Mouse (Mus musculus) limb, embryonic 15.5 days (tissue): Measurements from ENCODE around the gene Gucy1b1. TPM values are rescaled to one million over a fixed set of nuclear protein-coding genes. Genes with fewer than 3 reads are reported as not detected.

Source experiments
- ATAC-seq: fragments of 200-750 bp; cut with Nextera tagmentation; 2 replicates; pipeline ENCODE4 v1.8.0; 2017; ENCODE audit warnings: low read depth, moderate TSS enrichment; ENCODE audit not compliant: insufficient number of reproducible peaks, low FRiP score, low TSS enrichment
- H3K27ac ChIP-seq: fragments of 300-500 bp; sonication (generic); 2 replicates; pipeline ENCODE4 v1.5.1; 2015; ENCODE audit warnings: moderate library complexity, mild to moderate bottlenecking, inconsistent platforms
- H3K27me3 ChIP-seq: fragments of 300-500 bp; sonication (generic); 2 replicates; pipeline ENCODE4 v1.6.1; 2015; ENCODE audit warnings: inconsistent platforms
- H3K36me3 ChIP-seq: fragments of 300-500 bp; sonication (generic); 2 replicates; pipeline ENCODE4 v1.6.1; 2015; ENCODE audit warnings: inconsistent platforms
- H3K4me1 ChIP-seq: fragments of 300-500 bp; sonication (generic); 2 replicates; pipeline ENCODE4 v1.6.1; 2015; ENCODE audit warnings: inconsistent platforms
- H3K4me2 ChIP-seq: fragments of 300-500 bp; sonication (generic); 2 replicates; pipeline ENCODE4 v1.6.1; 2015; ENCODE audit warnings: mild to moderate bottlenecking, inconsistent platforms
- H3K4me3 ChIP-seq: fragments of 300-500 bp; sonication (generic); 2 replicates; pipeline ENCODE4 v1.5.1; 2015; ENCODE audit warnings: mild to moderate bottlenecking, inconsistent platforms
- H3K9ac ChIP-seq: fragments of 300-500 bp; sonication (generic); 2 replicates; pipeline ENCODE4 v1.6.1; 2015; ENCODE audit warnings: inconsistent platforms
- H3K9me3 ChIP-seq: fragments of 300-500 bp; sonication (generic); 2 replicates; pipeline ENCODE4 v1.6.1; 2016; ENCODE audit warnings: inconsistent platforms
- WGBS: fragments of 180-500 bp; shearing (Covaris S2); methylation state at CpG from one replicate; pipeline ENCODE4 v1.1.7; 2015; 5-methylcytosine and 5-hydroxymethylcytosine counted together
- polyA plus RNA-seq: library from polyadenylated mRNA; unstranded; fragments of >200 nt; fragmentation: Nextera tagmentation; extraction: Ambion mirVana; gene quantifications from 2 replicates; pipeline ENCODE4 v1.2.1, GENCODE M21; 2015

The Gucy1b1 gene
- polyA plus RNA-seq, 1 experiment from 2014 or later: 11.2 TPM

- ATAC-seq: no peak
- Histone ChIP-seq H3K27me3 (no peaks in the 10 kb centered on the region), H3K36me3 (no peaks in the 10 kb centered on the region), H3K4me2 (no peak overlapping the region), H3K9me3 (no peaks in the 10 kb centered on the region), H3K9ac (no peak overlapping the region), H3K4me3 (no peak overlapping the region), H3K27ac (no peak overlapping the region), H3K4me1 (no peaks in the 10 kb centered on the region)
- 2% methylated on average over 3 of the region's 3 CpGs for WGBS
These were observed 45.3 kb downstream of the Gucy1b1 start for GRCm38 (mm10) chr3:82029229-82029628.

- ATAC-seq: no peak
- Histone ChIP-seq H3K27ac (no peak overlapping the region), H3K9ac (no peak overlapping the region), H3K9me3 (no peaks in the 10 kb centered on the region), H3K36me3 (no peaks in the 10 kb centered on the region), H3K27me3 (no peaks in the 10 kb centered on the region), H3K4me1 (no peaks in the 10 kb centered on the region), H3K4me2 (no peak overlapping the region), H3K4me3 (no peak overlapping the region)
- WGBS: 68% methylated on average over 1 of the region's 1 CpGs
These were observed 47.2 kb downstream of the Gucy1b1 start for GRCm38 (mm10) chr3:82027286-82027685.

GRCm38 (mm10) chr3:82023065-82023464, 51.4 kb downstream of the Gucy1b1 start:
- Histone ChIP-seq H3K27ac (no peak overlapping the region), H3K36me3 (no peaks in the 10 kb centered on the region), H3K9me3 (no peaks in the 10 kb centered on the region), H3K27me3 (no peaks in the 10 kb centered on the region), H3K9ac (no peak overlapping the region), H3K4me3 (no peak overlapping the region), H3K4me1 (no peaks in the 10 kb centered on the region), H3K4me2 (no peak overlapping the region)
- 83% methylated on average over 3 of the region's 3 CpGs for WGBS
- no peak for ATAC-seq

GRCm38 (mm10) chr3:82022421-82022920, 52.0 kb downstream of the Gucy1b1 start:
- ATAC-seq: no peak
- Histone ChIP-seq H3K4me1 (no peaks in the 10 kb centered on the region), H3K36me3 (no peaks in the 10 kb centered on the region), H3K9me3 (no peaks in the 10 kb centered on the region), H3K27me3 (no peaks in the 10 kb centered on the region), H3K4me2 (no peak overlapping the region), H3K9ac (no peak overlapping the region), H3K4me3 (no peak overlapping the region), H3K27ac (no peak overlapping the region)
- 81% methylated on average over 8 of the region's 8 CpGs for WGBS

- 76% methylated on average over 7 of the region's 7 CpGs for WGBS
- H3K4me1 ChIP-seq: no peaks in the 10 kb centered on the region
- no peaks in the 10 kb centered on the region for H3K27me3 ChIP-seq
- no peak overlapping the region for H3K4me3 ChIP-seq
- H3K4me2 ChIP-seq: no peak overlapping the region
- H3K27ac ChIP-seq: no peak overlapping the region
- no peak for ATAC-seq
- H3K9me3 ChIP-seq: no peaks in the 10 kb centered on the region
- H3K36me3 ChIP-seq: no peaks in the 10 kb centered on the region
- H3K9ac ChIP-seq: no peak overlapping the region
These were observed 60.3 kb downstream of the Gucy1b1 start for GRCm38 (mm10) chr3:82014148-82014703.

GRCm38 (mm10) chr3:82007002-82007401, 67.5 kb downstream of the Gucy1b1 start:
- 97% methylated on average over 1 of the region's 1 CpGs for whole genome bisulfite sequencing
- H3K9ac ChIP-seq: no peak overlapping the region
- ATAC-seq: no peak

GRCm38 (mm10) chr3:81995988-81996387, 78.5 kb downstream of the Gucy1b1 start:
- WGBS: 4% methylated on average over 1 of the region's 1 CpGs
- H3K9ac ChIP-seq: no peak overlapping the region
- H3K4me3 ChIP-seq: no peak overlapping the region

More at GRCm38 (mm10) chr3:82007002-82007401, 67.5 kb downstream of the Gucy1b1 start:
- Histone ChIP-seq H3K36me3 (no peaks in the 10 kb centered on the region), H3K4me2 (no peak overlapping the region), H3K9me3 (no peaks in the 10 kb centered on the region), H3K4me1 (no peaks in the 10 kb centered on the region), H3K4me3 (no peak overlapping the region), H3K27me3 (no peaks in the 10 kb centered on the region), H3K27ac (no peak overlapping the region)

GRCm38 (mm10) chr3:81995371-81995770, 79.1 kb downstream of the Gucy1b1 start:
- Histone ChIP-seq H3K9me3 (no peaks in the 10 kb centered on the region), H3K27me3 (no peaks in the 10 kb centered on the region), H3K4me3 (no peak overlapping the region), H3K9ac (no peak overlapping the region), H3K36me3 (no peaks in the 10 kb centered on the region), H3K4me1 (no peaks in the 10 kb centered on the region), H3K27ac (no peak overlapping the region), H3K4me2 (no peak overlapping the region)
- no peak for ATAC-seq
- 43% methylated on average over 4 of the region's 4 CpGs for WGBS

More at GRCm38 (mm10) chr3:81995988-81996387, 78.5 kb downstream of the Gucy1b1 start:
- no peaks in the 10 kb centered on the region for H3K4me1 ChIP-seq
- H3K4me2 ChIP-seq: no peak overlapping the region
- H3K27me3 ChIP-seq: no peaks in the 10 kb centered on the region
- no peak for ATAC-seq
- no peak overlapping the region for H3K27ac ChIP-seq
- H3K36me3 ChIP-seq: no peaks in the 10 kb centered on the region
- H3K9me3 ChIP-seq: no peaks in the 10 kb centered on the region

- 68% methylated on average over 3 of the region's 3 CpGs for WGBS
- Histone ChIP-seq H3K9ac (no peak overlapping the region), H3K27me3 (no peaks in the 10 kb centered on the region), H3K27ac (no peak overlapping the region), H3K36me3 (no peaks in the 10 kb centered on the region), H3K4me3 (no peak overlapping the region), H3K4me2 (no peak overlapping the region), H3K4me1 (no peaks in the 10 kb centered on the region), H3K9me3 (no peaks in the 10 kb centered on the region)
- ATAC-seq: no peak
These were observed 84.0 kb downstream of the Gucy1b1 start for GRCm38 (mm10) chr3:81990531-81990930.

GRCm38 (mm10) chr3:81989692-81990141, 84.8 kb downstream of the Gucy1b1 start:
- ATAC-seq: no peak
- Histone ChIP-seq H3K9ac (no peak overlapping the region), H3K4me3 (no peak overlapping the region), H3K27me3 (no peaks in the 10 kb centered on the region), H3K4me2 (no peak overlapping the region), H3K9me3 (no peaks in the 10 kb centered on the region), H3K36me3 (no peaks in the 10 kb centered on the region), H3K27ac (no peak overlapping the region), H3K4me1 (no peaks in the 10 kb centered on the region)
- 23% methylated on average over 2 of the region's 2 CpGs for WGBS

- Histone ChIP-seq H3K27me3 (no peaks in the 10 kb centered on the region), H3K4me1 (no peaks in the 10 kb centered on the region), H3K27ac (no peak overlapping the region), H3K36me3 (no peaks in the 10 kb centered on the region), H3K4me3 (no peak overlapping the region), H3K9me3 (no peaks in the 10 kb centered on the region), H3K9ac (no peak overlapping the region), H3K4me2 (no peak overlapping the region)
- WGBS: 68% methylated on average over 3 of the region's 3 CpGs
- ATAC-seq: no peak
These were observed 86.9 kb downstream of the Gucy1b1 start for GRCm38 (mm10) chr3:81987628-81988027.

- Histone ChIP-seq H3K27me3 (no peaks in the 10 kb centered on the region), H3K4me3 (no peak overlapping the region), H3K4me2 (no peak overlapping the region), H3K27ac (no peak overlapping the region), H3K4me1 (no peaks in the 10 kb centered on the region), H3K9ac (no peak overlapping the region), H3K36me3 (no peaks in the 10 kb centered on the region), H3K9me3 (no peaks in the 10 kb centered on the region)
- 93% methylated on average over 2 of the region's 2 CpGs for WGBS
- ATAC-seq: no peak
These were observed 88.4 kb downstream of the Gucy1b1 start for GRCm38 (mm10) chr3:81986103-81986502.

GRCm38 (mm10) chr3:81985100-81985499, 89.4 kb downstream of the Gucy1b1 start:
- ATAC-seq: no peak
- no peak overlapping the region for H3K9ac ChIP-seq
- H3K4me3 ChIP-seq: no peak overlapping the region
- 70% methylated on average over 1 of the region's 1 CpGs for WGBS
- H3K4me1 ChIP-seq: no peaks in the 10 kb centered on the region
- H3K27ac ChIP-seq: no peak overlapping the region
- H3K9me3 ChIP-seq: no peaks in the 10 kb centered on the region
- no peak overlapping the region for H3K4me2 ChIP-seq
- no peaks in the 10 kb centered on the region for H3K36me3 ChIP-seq
- no peaks in the 10 kb centered on the region for H3K27me3 ChIP-seq
